Mouse (Mus musculus) midbrain, postnatal 0 days (tissue): ENCODE results near the gene Unc13c. TPM values are rescaled to one million over a fixed set of nuclear protein-coding genes. Genes with fewer than 3 reads are reported as not detected.

ENCODE experiments used
- ATAC-seq: fragments of 200-750 bp; cut with Nextera tagmentation; 2 replicates; pipeline ENCODE4 v1.8.0; 2017; ENCODE audit warnings: moderate number of reproducible peaks, mild to moderate bottlenecking, moderate TSS enrichment, moderate library complexity; ENCODE audit not compliant: low FRiP score
- DNase-seq: peaks from one replicate; pipeline ENCODE4 v3.0.0-alpha.2; 2015; ENCODE audit warnings: low spot score
- H3K27ac ChIP-seq: fragments of 300-500 bp; sonication (generic); 2 replicates; pipeline ENCODE4 v1.5.1; 2014; ENCODE audit warnings: low read depth, mild to moderate bottlenecking, low read length, mixed read lengths
- H3K27me3 ChIP-seq: fragments of 300-500 bp; sonication (generic); 2 replicates; pipeline ENCODE4 v1.6.1; 2014; ENCODE audit warnings: low read length, control low read depth, mixed read lengths; ENCODE audit not compliant: insufficient read depth
- H3K36me3 ChIP-seq: fragments of 300-500 bp; sonication (generic); 2 replicates; pipeline ENCODE4 v1.6.1; 2014; ENCODE audit warnings: low read length, control low read depth, mixed read lengths; ENCODE audit not compliant: insufficient read depth
- H3K4me1 ChIP-seq: fragments of 300-500 bp; sonication (generic); 2 replicates; pipeline ENCODE4 v1.6.1; 2014; ENCODE audit warnings: mild to moderate bottlenecking, control low read depth, antibody characterized with exemption, low read length, mixed read lengths; ENCODE audit not compliant: insufficient read depth
- H3K4me2 ChIP-seq: fragments of 300-500 bp; sonication (generic); 2 replicates; pipeline ENCODE4 v1.6.1; 2014; ENCODE audit warnings: low read depth, mild to moderate bottlenecking, low read length, mixed read lengths; ENCODE audit not compliant: poor library complexity, severe bottlenecking
- H3K4me3 ChIP-seq: fragments of 300-500 bp; sonication (generic); 2 replicates; pipeline ENCODE4 v1.5.1; 2014; ENCODE audit warnings: low read depth, mild to moderate bottlenecking, low read length, moderate library complexity
- H3K9ac ChIP-seq: fragments of 300-500 bp; sonication (generic); replicated peaks from 2 replicates; pipeline ENCODE4 v1.6.1; 2014; ENCODE audit warnings: mild to moderate bottlenecking, low read length, moderate library complexity, mixed read lengths; ENCODE audit not compliant: poor library complexity, severe bottlenecking
- H3K9me3 ChIP-seq: fragments of 300-500 bp; sonication (generic); 2 replicates; pipeline ENCODE4 v1.6.1; 2016; ENCODE audit warnings: low read length, control low read depth
- CTCF ChIP-seq: IDR thresholded peaks from 2 replicates; pipeline ENCODE4 v1.5.1; 2016; ENCODE audit warnings: antibody characterized with exemption, mild to moderate bottlenecking
- whole genome bisulfite sequencing: fragments of 180-500 bp; shearing (Covaris S2); extraction: QIAGEN DNeasy Blood & Tissue Kit; methylation state at CpG from one replicate; pipeline ENCODE4 v1.1.7; 2014; 5-methylcytosine and 5-hydroxymethylcytosine counted together
- polyA plus RNA-seq: library from polyadenylated mRNA; unstranded; fragments of >200 nt; fragmentation: Nextera tagmentation; extraction: Ambion mirVana; gene quantifications from 2 replicates; pipeline ENCODE4 v1.2.1, GENCODE M21; 2015
- total RNA-seq: library from RNA; depleted of rRNA; stranded (reverse); fragments of >200 nt; gene quantifications from 2 replicates; pipeline ENCODE4 v1.2.3, GENCODE M21; 2014

The Unc13c gene
- total and polyA plus RNA-seq, 2 experiments from 2014 or later = 6.3 to 15.3 TPM

GRCm38 (mm10) chr9:73982597-73983344 lies 14.0 kb upstream of the Unc13c start:
- WGBS = 6% methylated on average over 6 of the region's 6 CpGs
- no peaks in the 10 kb centered on the region for H3K4me1 ChIP-seq
- DNase-seq (peak; percentile 86), ATAC-seq (0 out of 2 replicates have a peak, but pooled peaks have one; percentile 56)
- H3K4me2 ChIP-seq = no peak overlapping the region
- peak; percentile 90 for TF ChIP-seq CTCF
- no peak overlapping the region for H3K4me3 ChIP-seq
- H3K9me3 ChIP-seq = no peaks in the 10 kb centered on the region
- no peak overlapping the region for H3K9ac ChIP-seq
- no peak overlapping the region for H3K27ac ChIP-seq
- H3K36me3 ChIP-seq = no peaks in the 10 kb centered on the region
- H3K27me3 ChIP-seq = no peaks in the 10 kb centered on the region

- Histone ChIP-seq H3K4me2 (no peak overlapping the region), H3K27ac (no peak overlapping the region), H3K4me3 (no peak overlapping the region), H3K9ac (no peak overlapping the region), H3K36me3 (no peaks in the 10 kb centered on the region), H3K9me3 (no peaks in the 10 kb centered on the region), H3K27me3 (no peaks in the 10 kb centered on the region), H3K4me1 (no peaks in the 10 kb centered on the region)
- ATAC-seq (no peak), DNase-seq (no peak)
- 89% methylated on average over 8 of the region's 8 CpGs for WGBS
- no peak for TF ChIP-seq CTCF
These were observed 3.7 kb upstream of the Unc13c start for GRCm38 (mm10) chr9:73972327-73972988.

GRCm38 (mm10) chr9:73970717-73971116 lies 2.0 kb upstream of the Unc13c start:
- DNase-seq (peak; percentile 72), ATAC-seq (no peak)
- Histone ChIP-seq H3K9me3 (no peaks in the 10 kb centered on the region), H3K27me3 (no peaks in the 10 kb centered on the region), H3K4me1 (0 out of 2 replicates have a peak, but pooled peaks cover under 1% of the 10 kb centered on the region), H3K27ac (no peak overlapping the region), H3K4me2 (no peak overlapping the region), H3K4me3 (no peak overlapping the region), H3K36me3 (no peaks in the 10 kb centered on the region), H3K9ac (no peak overlapping the region)
- peak; percentile 40 for TF ChIP-seq CTCF
- WGBS = 25% methylated on average over 9 of the region's 9 CpGs

DNA sequence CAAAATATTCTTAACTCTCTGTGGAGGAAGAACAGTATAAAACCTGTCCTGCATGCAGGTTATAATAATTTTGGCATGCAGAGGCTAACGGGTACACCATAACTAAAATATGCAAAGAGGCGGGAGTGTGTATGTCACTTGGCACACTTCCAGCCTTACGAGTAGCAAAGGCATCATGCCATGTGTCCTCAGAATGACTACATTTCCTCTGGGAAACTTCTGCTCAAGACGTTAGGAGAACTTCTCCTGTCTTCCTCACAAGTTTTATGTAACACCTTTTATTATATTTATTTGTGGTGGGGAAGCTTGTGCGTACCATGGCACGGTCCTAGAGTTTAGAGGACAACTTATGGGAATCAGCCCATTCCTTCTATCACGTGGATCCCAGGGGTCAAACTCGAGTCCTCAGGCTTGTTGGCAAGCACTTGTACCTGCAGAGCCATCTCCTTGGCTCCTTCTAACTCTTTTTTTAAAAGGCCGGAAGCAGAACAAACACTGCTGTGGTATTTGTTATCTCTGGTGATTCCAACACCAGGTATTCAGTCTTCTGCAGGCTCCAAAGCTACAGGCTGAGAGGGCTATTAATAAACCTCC lies 3.3 kb downstream of the Unc13c start:
- Histone ChIP-seq H3K9me3 (no peaks in the 10 kb centered on the region), H3K9ac (no peak overlapping the region), H3K4me3 (no peak overlapping the region), H3K4me1 (peaks cover 5% of the 10 kb centered on the region; the same call in 1 of the 2 replicates), H3K36me3 (no peaks in the 10 kb centered on the region), H3K27ac (no peak overlapping the region), H3K27me3 (no peaks in the 10 kb centered on the region), H3K4me2 (no peak overlapping the region)
- DNase-seq (peak; percentile 41), ATAC-seq (no peak)
- 65% methylated on average over 9 of the region's 9 CpGs for WGBS
- no peak for TF ChIP-seq CTCF

DNA sequence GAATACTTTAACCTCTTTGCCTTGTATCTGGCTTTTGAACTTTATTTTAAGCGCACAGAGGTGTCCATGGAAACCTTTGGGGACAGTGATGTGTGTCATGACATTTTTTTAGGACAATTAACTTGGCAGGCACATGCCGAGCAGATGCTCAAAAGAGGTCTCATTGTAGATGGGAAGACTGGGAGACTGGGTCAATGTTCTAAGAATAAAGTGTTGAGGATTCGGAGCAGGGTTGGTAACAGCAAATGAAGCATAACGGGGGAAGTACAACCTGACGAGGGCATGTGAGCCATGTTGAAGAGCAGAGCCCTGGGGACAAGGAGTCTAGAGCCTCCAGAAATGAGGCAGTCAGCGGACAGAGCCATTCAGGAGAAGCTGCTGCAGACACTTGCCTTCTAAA lies 6.3 kb downstream of the Unc13c start:
- Histone ChIP-seq H3K27ac (no peak overlapping the region), H3K27me3 (no peaks in the 10 kb centered on the region), H3K4me1 (peaks cover 5% of the 10 kb centered on the region; the same call in 1 of the 2 replicates), H3K9me3 (no peaks in the 10 kb centered on the region), H3K36me3 (no peaks in the 10 kb centered on the region), H3K4me3 (no peak overlapping the region), H3K9ac (no peak overlapping the region), H3K4me2 (no peak overlapping the region)
- DNase-seq (no peak), ATAC-seq (no peak)
- WGBS = 75% methylated on average over 6 of the region's 6 CpGs
- no peak for TF ChIP-seq CTCF

DNA sequence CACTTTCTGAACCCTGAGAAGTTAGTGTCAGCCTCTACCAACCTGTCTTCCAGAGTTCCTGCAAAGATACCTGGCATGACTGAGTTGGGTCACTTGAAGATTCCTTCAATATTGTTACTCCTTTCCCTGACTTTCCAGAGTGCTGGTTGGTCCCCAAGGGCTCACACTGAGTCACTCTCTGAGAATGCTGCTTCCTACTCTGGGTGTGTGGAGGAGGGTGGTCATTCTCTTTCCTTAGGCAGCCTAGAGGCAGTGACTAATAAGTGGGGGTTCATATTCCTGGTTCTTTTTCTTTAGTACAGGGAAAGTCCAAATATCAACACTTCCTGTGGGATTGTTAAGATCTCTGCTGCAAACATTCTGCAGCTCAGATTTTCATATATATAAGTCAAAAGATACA lies 16.4 kb downstream of the Unc13c start:
- Histone ChIP-seq H3K27ac (no peak overlapping the region), H3K4me2 (no peak overlapping the region), H3K9me3 (no peaks in the 10 kb centered on the region), H3K4me1 (no peaks in the 10 kb centered on the region), H3K9ac (no peak overlapping the region), H3K36me3 (no peaks in the 10 kb centered on the region), H3K27me3 (no peaks in the 10 kb centered on the region), H3K4me3 (no peak overlapping the region)
- DNase-seq (no peak), ATAC-seq (no peak)
- no peak for TF ChIP-seq CTCF
